Mouse (Mus musculus): ENCODE data around the gene Tbx6. TPM values are rescaled to one million over a fixed set of nuclear protein-coding genes. Genes with fewer than 3 reads are reported as not detected.

The Tbx6 gene
- 1 to 10 TPM in 1 of 2 experiments, under 1 TPM in 1; 0.44 to 1.1 TPM for total RNA-seq (2021)
- long read RNA-seq, experiment 1, result 0 reads
- long read RNA-seq, experiment 2, result 0 reads

- DNase-seq (ENCODE audit: low spot score in 2 of 2), result no peak
Observed at GRCm38 (mm10) chr7:126780971-126781635, at the start of gene Tbx6. Gene Tbx6 (plus strand): TSS chr7:126781483.

- no peak for DNase-seq (ENCODE audit: low spot score in 2 of 2)
Observed at GRCm38 (mm10) chr7:126736122-126736521, 45.2 kb upstream of the Tbx6 start.

- no peak for DNase-seq (ENCODE audit: low spot score in 2 of 2)
Observed at GRCm38 (mm10) chr7:126739551-126739950, 41.7 kb upstream of the Tbx6 start.

GRCm38 (mm10) chr7:126740132-126740735 lies 41.0 kb upstream of the Tbx6 start:
- DNase-seq (ENCODE audit: low spot score in 2 of 2), result no peak

- no peak for DNase-seq (ENCODE audit: low spot score in 2 of 2)
Observed at GRCm38 (mm10) chr7:126740977-126741376, 40.3 kb upstream of the Tbx6 start.

GRCm38 (mm10) chr7:126741452-126741851 lies 39.8 kb upstream of the Tbx6 start:
- no peak for DNase-seq (ENCODE audit: low spot score in 2 of 2)

GRCm38 (mm10) chr7:126741964-126742482 lies 39.3 kb upstream of the Tbx6 start:
- DNase-seq (ENCODE audit: low spot score in 2 of 2), result no peak

- DNase-seq (ENCODE audit: low spot score in 2 of 2), result no peak
Observed at GRCm38 (mm10) chr7:126746066-126746465, 35.2 kb upstream of the Tbx6 start.

- no peak for DNase-seq (ENCODE audit: low spot score in 2 of 2)
Observed at GRCm38 (mm10) chr7:126746798-126747197, 34.5 kb upstream of the Tbx6 start.

- no peak for DNase-seq (ENCODE audit: low spot score in 2 of 2)
Observed at GRCm38 (mm10) chr7:126748824-126749223, 32.5 kb upstream of the Tbx6 start.

- DNase-seq (ENCODE audit: low spot score in 2 of 2), result no peak
Observed at GRCm38 (mm10) chr7:126749582-126750343, 31.5 kb upstream of the Tbx6 start.

- DNase-seq (ENCODE audit: low spot score in 2 of 2), result peak; percentile 56 to 79
Observed at GRCm38 (mm10) chr7:126754866-126755265, 26.4 kb upstream of the Tbx6 start.

DNA sequence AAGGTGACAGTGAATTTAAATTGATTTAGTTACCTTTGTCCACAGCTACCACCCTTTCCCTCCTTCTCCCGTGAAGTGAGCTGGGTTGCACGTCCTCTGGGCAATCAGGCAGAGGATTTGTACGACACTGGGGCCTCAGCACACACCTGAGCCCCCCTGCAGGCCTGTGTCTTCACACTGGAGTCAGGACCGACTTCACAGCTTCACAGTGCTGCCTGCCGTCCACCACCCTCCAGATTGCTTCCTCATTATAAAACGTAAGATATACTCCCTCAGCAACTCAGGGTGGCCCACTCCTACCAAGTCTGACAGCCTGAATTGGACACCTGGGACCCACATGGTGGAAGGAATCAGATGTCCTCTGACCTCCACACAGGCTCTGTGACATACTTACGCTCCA lies 22.7 kb upstream of the Tbx6 start:
- no peak for DNase-seq (ENCODE audit: low spot score in 2 of 2)

- peak; percentile 75 to 87 for DNase-seq (ENCODE audit: low spot score in 2 of 2)
Observed at GRCm38 (mm10) chr7:126759050-126759671, 22.1 kb upstream of the Tbx6 start, which contains the start of gene Mapk3. Gene Mapk3 (plus strand): TSS chr7:126759601.

DNA sequence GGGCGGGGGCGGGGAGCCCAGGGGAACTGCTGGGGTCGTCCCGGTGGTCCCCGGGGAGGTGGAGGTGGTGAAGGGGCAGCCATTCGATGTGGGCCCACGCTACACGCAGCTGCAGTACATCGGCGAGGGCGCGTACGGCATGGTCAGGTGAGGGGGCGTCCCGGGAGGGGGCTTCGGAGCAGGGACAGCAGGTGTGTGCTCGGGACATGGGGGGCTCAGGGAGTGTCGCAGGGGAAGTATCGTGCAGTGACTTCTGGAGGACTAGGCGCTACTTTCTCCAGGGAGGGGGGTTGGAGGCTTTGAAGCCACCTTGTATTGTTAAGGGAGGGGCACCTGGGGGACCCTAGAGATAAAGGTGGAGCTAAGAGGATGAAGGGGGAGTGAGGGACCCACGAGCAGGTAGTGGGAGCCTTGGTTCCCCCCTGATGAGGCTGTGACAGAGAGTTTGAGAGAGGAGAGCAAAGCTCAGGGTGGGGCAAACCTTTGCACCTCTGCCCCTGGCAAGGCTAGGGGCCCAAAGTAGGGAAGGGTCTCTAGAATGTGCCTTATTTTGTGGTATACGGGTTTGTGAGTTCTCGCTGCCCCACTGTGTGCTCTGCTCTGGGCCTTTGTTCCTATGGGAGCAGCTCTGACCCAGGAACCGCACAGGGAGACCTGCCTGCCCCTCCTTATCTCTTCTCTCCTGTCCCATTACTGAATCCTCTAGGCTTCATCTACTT lies 21.5 kb upstream of the Tbx6 start:
- DNase-seq (ENCODE audit: low spot score in 2 of 2), result no peak

- DNase-seq (ENCODE audit: low spot score in 2 of 2), result peak; percentile 60 to 76
Observed at GRCm38 (mm10) chr7:126760391-126760802, 20.9 kb upstream of the Tbx6 start.

GRCm38 (mm10) chr7:126760956-126761355 lies 20.3 kb upstream of the Tbx6 start:
- no peak for DNase-seq (ENCODE audit: low spot score in 2 of 2)

DNA sequence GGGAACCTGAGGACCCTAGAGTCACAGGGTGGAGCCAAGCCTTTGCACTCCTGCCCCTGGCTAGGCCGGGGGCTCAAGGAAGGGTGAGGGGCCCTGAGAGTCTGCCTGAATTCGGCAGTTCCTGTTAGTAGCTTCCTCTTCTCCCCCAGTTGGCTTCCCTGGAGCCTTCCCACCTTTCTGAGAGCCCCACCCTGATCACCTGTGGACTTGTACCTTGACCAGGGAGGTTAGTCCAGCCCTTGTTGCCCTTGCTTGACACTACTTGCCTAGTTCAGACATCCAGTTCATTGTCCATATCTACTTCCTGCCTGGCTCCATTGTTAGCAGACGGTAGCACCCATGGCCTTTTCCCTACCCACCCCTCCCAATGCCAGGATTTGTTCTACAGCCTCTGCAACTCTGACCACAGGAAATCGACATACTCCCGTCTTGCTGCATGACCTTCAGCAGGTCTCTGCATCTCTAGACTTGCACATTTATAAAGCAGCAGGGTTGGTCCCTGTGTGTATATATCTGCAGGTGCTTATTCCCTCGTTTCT lies 19.7 kb upstream of the Tbx6 start:
- DNase-seq (ENCODE audit: low spot score in 2 of 2), result no peak

- no peak for DNase-seq (ENCODE audit: low spot score in 2 of 2)
Observed at GRCm38 (mm10) chr7:126762471-126763008, 18.7 kb upstream of the Tbx6 start.

DNA sequence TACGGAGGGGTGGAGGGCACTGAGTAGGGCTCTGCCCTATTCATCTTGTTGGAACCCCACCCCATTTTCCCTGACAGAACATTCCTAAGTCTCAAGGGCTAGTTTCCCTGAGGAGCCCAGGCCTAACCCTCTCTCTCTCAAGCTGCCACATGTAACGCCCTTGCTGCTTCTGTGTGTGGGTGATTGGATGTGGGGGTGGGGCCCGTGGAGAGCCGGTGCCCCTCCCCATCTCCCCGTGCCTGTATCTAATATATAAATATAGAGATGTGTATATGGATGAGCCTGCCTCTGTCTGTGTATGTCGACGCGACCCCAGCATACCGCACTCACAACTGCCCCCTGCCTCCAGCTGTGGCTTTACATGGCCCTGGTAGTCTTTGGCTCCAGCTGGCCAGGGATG lies 15.7 kb upstream of the Tbx6 start:
- no peak for DNase-seq (ENCODE audit: low spot score in 2 of 2)
